Mouse (Mus musculus): ENCODE data around the gene Xlr5b. TPM values are rescaled to one million over a fixed set of nuclear protein-coding genes. Genes with fewer than 3 reads are reported as not detected.

Xlr5b gene
- not detected in 4 replicates for total RNA-seq (2023)

DNA sequence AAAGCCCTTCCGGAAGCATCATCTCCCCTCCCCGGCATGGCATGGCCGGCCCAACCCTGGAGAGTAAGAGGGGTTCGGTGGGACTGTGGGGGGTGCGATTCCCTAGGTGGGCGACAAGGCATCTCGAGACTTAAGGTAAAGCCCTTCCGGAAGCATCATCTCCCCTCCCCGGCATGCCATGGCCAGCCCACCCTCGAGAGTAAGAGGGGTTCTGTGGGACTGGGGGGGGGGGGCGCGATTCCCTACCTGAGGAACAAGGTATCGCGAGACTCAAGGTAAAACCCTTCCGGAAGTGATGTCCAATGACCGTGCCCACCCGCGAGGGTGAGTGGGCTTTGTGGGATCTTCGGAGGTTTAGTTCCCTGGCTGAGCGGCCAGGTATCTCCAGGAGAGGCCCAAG, at the start of gene Xlr5b:
TSS of gene Xlr5b (plus strand) at position 301 of the 400 bp plus-strand sequence.

GRCm38 (mm10) chrX:73116747-73117146, 31.8 kb upstream of the Xlr5b start, which contains the start of gene Gm14685:
TSS of gene Gm14685 (plus strand) at chrX:73117047.

DNA sequence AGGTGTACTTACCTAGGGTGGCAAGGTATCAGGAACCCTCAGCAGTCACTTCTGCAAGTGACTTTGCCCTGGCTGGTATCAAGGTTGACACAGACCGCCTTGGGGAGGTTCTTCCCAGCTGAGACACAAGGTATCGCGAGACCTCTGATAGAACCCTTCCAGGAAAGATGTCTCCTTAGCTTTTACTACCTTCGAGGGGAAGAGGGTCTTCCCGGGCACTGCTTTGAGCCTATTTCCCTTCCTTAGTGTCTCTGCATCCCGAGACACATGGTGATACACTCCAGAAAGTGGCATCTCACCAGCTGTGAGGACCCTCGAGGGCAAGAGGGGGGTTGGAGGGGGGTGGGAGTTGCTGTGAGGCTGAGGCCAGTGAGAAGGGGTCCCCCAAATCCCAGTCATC, 754 bp downstream of the Xlr5b start, which contains the start of gene DXBay18:
TSS of gene DXBay18 (minus strand) at position 101 of the 400 bp plus-strand sequence.

DNA sequence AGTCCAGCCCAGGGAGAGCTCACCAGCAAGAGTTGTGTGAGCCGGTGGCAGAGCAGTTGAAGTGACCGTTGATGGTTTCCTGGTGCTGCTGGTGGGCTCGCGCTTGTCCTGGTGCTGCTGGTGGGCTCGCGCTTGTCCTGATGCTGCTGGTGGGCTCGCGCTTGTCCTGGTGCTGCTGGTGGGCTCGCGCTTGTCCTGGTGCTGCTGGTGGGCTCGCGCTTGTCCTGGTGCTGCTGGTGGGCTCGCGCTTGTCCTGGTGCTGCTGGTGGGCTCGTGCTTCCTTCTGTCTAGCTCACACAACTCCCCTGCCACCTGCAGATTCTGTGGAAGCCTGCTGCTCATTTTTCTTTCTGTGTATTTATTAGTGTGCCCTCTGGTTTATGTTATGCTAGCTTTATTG, 28.3 kb downstream of the Xlr5b start, which contains the start of gene Spin2d:
TSS of gene Spin2d (minus strand) at position 101 of the 400 bp plus-strand sequence.

GRCm38 (mm10) chrX:73191934-73192333, 43.3 kb downstream of the Xlr5b start, which contains the start of gene Xlr3b:
TSS of gene Xlr3b (plus strand) at chrX:73192207.

Other genes with a start within 250 kb of the Xlr5b start
- 44.3 to 53.1 TPM (median 48.3 TPM) in 4 replicates for gene Cetn2, start 230.4 kb upstream of the Xlr5b start, total RNA-seq (2023)
- gene Nsdhl, start 230.2 kb upstream of the Xlr5b start, total RNA-seq (2023), result 7.9 to 11.2 TPM (median 10.0 TPM) in 4 replicates
- not detected in 4 replicates for gene Zfp185, start 161.5 kb upstream of the Xlr5b start, total RNA-seq (2023)
- 2.0 to 2.4 TPM (median 2.2 TPM) in 4 replicates for gene Pnma5, start 111.7 kb upstream of the Xlr5b start, total RNA-seq (2023)
- not detected in 4 replicates for gene Pnma3, start 84.0 kb upstream of the Xlr5b start, total RNA-seq (2023)
- 9.5 to 19.3 TPM (median 13.0 TPM) in 4 replicates for gene Xlr4a, start 66.3 kb upstream of the Xlr5b start, total RNA-seq (2023)
- gene Xlr3a, start 51.7 kb upstream of the Xlr5b start, total RNA-seq (2023), result 0.18 to 4.4 TPM (median 1.8 TPM) in 4 replicates
- 0.21 to 0.40 TPM (median 0.27 TPM) in 3 of 4 replicates, not detected in the other for gene Gm14685, start 31.7 kb upstream of the Xlr5b start, total RNA-seq (2023)
- gene DXBay18, start 654 bp downstream of the Xlr5b start, total RNA-seq (2023), result 0.19 TPM in 1 of 4 replicates, not detected in the others
- gene Spin2d, start 28.2 kb downstream of the Xlr5b start, total RNA-seq (2023), result not detected in 4 replicates
- 10.5 to 33.8 TPM (median 14.1 TPM) in 4 replicates for gene Xlr3b, start 43.4 kb downstream of the Xlr5b start, total RNA-seq (2023)
- 30.2 to 40.7 TPM (median 39.6 TPM) in 4 replicates for gene Xlr4b, start 65.5 kb downstream of the Xlr5b start, total RNA-seq (2023)
- 12.5 to 13.9 TPM (median 12.7 TPM) in 4 replicates for gene F8a, start 79.5 kb downstream of the Xlr5b start, total RNA-seq (2023)
- 9.2 to 15.8 TPM (median 13.4 TPM) in 4 replicates for gene Xlr4c, start 94.3 kb downstream of the Xlr5b start, total RNA-seq (2023)
- gene Xlr3c, start 116.6 kb downstream of the Xlr5b start, total RNA-seq (2023), result not detected in 4 replicates
- not detected in 4 replicates for gene Xlr5a, start 144.2 kb downstream of the Xlr5b start, total RNA-seq (2023)
- not detected in 4 replicates for gene Xlr5c, start 144.2 kb downstream of the Xlr5b start, total RNA-seq (2023)
- gene Gm45015, start 188.0 kb downstream of the Xlr5b start, total RNA-seq (2023), result not detected in 4 replicates
- 26.1 to 32.2 TPM (median 29.1 TPM) in 4 replicates for gene Zfp275, start 193.8 kb downstream of the Xlr5b start, total RNA-seq (2023)
- gene Gm18336, start 249.9 kb downstream of the Xlr5b start, total RNA-seq (2023), result not detected in 4 replicates

Data from B cell, adult 62 days (primary cell).